Mouse (Mus musculus): ENCODE measurements around the gene Zdhhc18.
"Not testable (repeated sequence)": the region's sequence is repeated elsewhere in the genome, so short reads cannot be mapped to it uniquely, and the experiment has no call there.

Zdhhc18 gene

GRCm38 (mm10) chr4:133662945-133663344 lies 13.0 kb upstream of the Zdhhc18 start:
- no peak for DNase-seq (ENCODE audit: low spot score)

GRCm38 (mm10) chr4:133662421-133662820 lies 12.5 kb upstream of the Zdhhc18 start:
- DNase-seq (ENCODE audit: low spot score) = no peak

- DNase-seq (ENCODE audit: low spot score) = peak; percentile 53
These were observed 10.5 kb upstream of the Zdhhc18 start for GRCm38 (mm10) chr4:133660193-133661155.

GRCm38 (mm10) chr4:133659497-133660192 lies 9.7 kb upstream of the Zdhhc18 start:
- DNase-seq (ENCODE audit: low spot score) = peak; percentile 46

- no peak for DNase-seq (ENCODE audit: low spot score)
These were observed 8.8 kb upstream of the Zdhhc18 start for GRCm38 (mm10) chr4:133658729-133659128.

- DNase-seq (ENCODE audit: low spot score) = no peak
These were observed 8.0 kb upstream of the Zdhhc18 start for GRCm38 (mm10) chr4:133657829-133658458.

- no peak for DNase-seq (ENCODE audit: low spot score)
These were observed 7.0 kb upstream of the Zdhhc18 start for GRCm38 (mm10) chr4:133656997-133657396.

- no peak for DNase-seq (ENCODE audit: low spot score)
These were observed 6.3 kb upstream of the Zdhhc18 start for GRCm38 (mm10) chr4:133656294-133656693.

- not testable (repeated sequence) for DNase-seq (ENCODE audit: low spot score)
These were observed 4.1 kb upstream of the Zdhhc18 start for GRCm38 (mm10) chr4:133654070-133654469.

- no peak for DNase-seq (ENCODE audit: low spot score)
These were observed 2.8 kb upstream of the Zdhhc18 start for GRCm38 (mm10) chr4:133652746-133653145.

- DNase-seq (ENCODE audit: low spot score) = no peak
These were observed 2.0 kb upstream of the Zdhhc18 start for GRCm38 (mm10) chr4:133651986-133652385.

- no peak for DNase-seq (ENCODE audit: low spot score)
These were observed 1.5 kb upstream of the Zdhhc18 start for GRCm38 (mm10) chr4:133651445-133651844.

- not testable (repeated sequence) for DNase-seq (ENCODE audit: low spot score)
These were observed 490 bp downstream of the Zdhhc18 start for GRCm38 (mm10) chr4:133649464-133649863.

- DNase-seq (ENCODE audit: low spot score) = no peak
These were observed 4.3 kb downstream of the Zdhhc18 start for GRCm38 (mm10) chr4:133645680-133646079.

- no peak for DNase-seq (ENCODE audit: low spot score)
These were observed 4.8 kb downstream of the Zdhhc18 start for GRCm38 (mm10) chr4:133645195-133645594.

GRCm38 (mm10) chr4:133634043-133634410 lies 15.9 kb downstream of the Zdhhc18 start:
- no peak for DNase-seq (ENCODE audit: low spot score)

- peak; percentile 93 for DNase-seq (ENCODE audit: low spot score)
These were observed 16.5 kb downstream of the Zdhhc18 start for GRCm38 (mm10) chr4:133633332-133634042.

- DNase-seq (ENCODE audit: low spot score) = peak; percentile 31
These were observed 17.2 kb downstream of the Zdhhc18 start for GRCm38 (mm10) chr4:133632483-133633327.

- DNase-seq (ENCODE audit: low spot score) = no peak
These were observed 18.1 kb downstream of the Zdhhc18 start for GRCm38 (mm10) chr4:133631769-133632411.

- no peak for DNase-seq (ENCODE audit: low spot score)
These were observed 18.7 kb downstream of the Zdhhc18 start for GRCm38 (mm10) chr4:133631071-133631768.
